Mouse (Mus musculus) cortical plate, adult 2 months (tissue): Measurements from ENCODE around the gene Endog.

Experiments used
- CTCF ChIP-seq: fragments of 200-500 bp; IDR thresholded peaks from 2 replicates; pipeline ENCODE4 v1.5.1; 2011; ENCODE audit warnings: mild to moderate bottlenecking, control low read depth, low read length; ENCODE audit not compliant: insufficient read depth; ENCODE audit errors: extremely low read depth
- POLR2A ChIP-seq: fragments of 200-500 bp; IDR thresholded peaks from 2 replicates; pipeline ENCODE4 v1.6.1; 2011; ENCODE audit warnings: mild to moderate bottlenecking, low read length, control low read depth; ENCODE audit not compliant: insufficient read depth; ENCODE audit errors: extremely low read depth

DNA sequence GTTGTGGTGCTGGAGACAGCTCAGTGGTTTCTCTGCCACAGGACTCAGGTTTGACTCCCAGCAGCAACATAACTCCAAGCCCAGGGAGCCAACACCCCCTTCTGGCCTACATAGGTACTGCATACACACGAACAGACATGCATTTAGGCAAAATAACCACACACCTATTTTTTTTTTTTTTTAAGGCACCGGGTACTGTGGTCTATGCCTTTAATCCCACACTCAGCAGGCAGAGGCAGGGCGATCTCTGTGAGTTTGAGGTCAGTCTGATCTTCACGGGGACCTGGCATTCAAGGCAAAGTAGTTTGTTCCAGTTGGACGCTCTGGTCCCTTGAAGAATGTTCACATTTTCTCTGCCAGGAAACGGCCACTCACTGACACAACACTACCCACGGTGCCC is 32.1 kb downstream of the Endog start:
- TF ChIP-seq CTCF, result peak; percentile 28; the same call in 1 of the 2 replicates
- TF ChIP-seq POLR2A, result no peak
